Mouse (Mus musculus) ES-Bruce4 (cell line): Measurements from ENCODE around the gene Map3k12. TPM values are rescaled to one million over a fixed set of nuclear protein-coding genes. Genes with fewer than 3 reads are reported as not detected.

Experiments used
- H3K27ac ChIP-seq: 2 replicates; pipeline ENCODE4 v1.5.1; 2012; ENCODE audit warnings: low read length, inconsistent platforms; ENCODE audit not compliant: insufficient read depth
- H3K27me3 ChIP-seq: 2 replicates; pipeline ENCODE4 v1.6.1; 2012; ENCODE audit warnings: mild to moderate bottlenecking, low read length, inconsistent platforms; ENCODE audit not compliant: control insufficient read depth, poor library complexity, insufficient read depth, severe bottlenecking
- H3K36me3 ChIP-seq: 2 replicates; pipeline ENCODE4 v1.6.1; 2012; ENCODE audit warnings: inconsistent platforms, mild to moderate bottlenecking, low read length, moderate library complexity; ENCODE audit not compliant: control insufficient read depth, poor library complexity, insufficient read depth, severe bottlenecking
- H3K4me1 ChIP-seq: one replicate; pipeline ENCODE4 v1.8.1; 2011; ENCODE audit warnings: low read length; ENCODE audit not compliant: control insufficient read depth, insufficient read depth
- H3K4me3 ChIP-seq: 2 replicates; pipeline ENCODE4 v1.5.1; 2011; ENCODE audit warnings: low read depth, mild to moderate bottlenecking, low read length
- H3K9ac ChIP-seq: 2 replicates; pipeline ENCODE4 v1.6.1; 2012; ENCODE audit warnings: low read depth, mild to moderate bottlenecking, inconsistent platforms; ENCODE audit not compliant: poor library complexity, severe bottlenecking
- H3K9me3 ChIP-seq: replicated peaks from 2 replicates; pipeline ENCODE4 v1.6.1; 2012; ENCODE audit warnings: mild to moderate bottlenecking, low read length, inconsistent platforms; ENCODE audit not compliant: control insufficient read depth, poor library complexity, insufficient read depth, severe bottlenecking
- CTCF ChIP-seq: IDR thresholded peaks from one replicate; pipeline ENCODE4 v1.8.1; 2011; ENCODE audit warnings: low read depth, low read length
- EP300 ChIP-seq: IDR thresholded peaks from 2 replicates; pipeline ENCODE4 v1.6.1; 2011; ENCODE audit warnings: low read depth, low read length; ENCODE audit not compliant: insufficient read depth
- POLR2A ChIP-seq: IDR thresholded peaks from one replicate; pipeline ENCODE4 v1.8.1; 2011; ENCODE audit warnings: low read length; ENCODE audit not compliant: insufficient read depth
- polyA plus RNA-seq: library from polyadenylated mRNA; stranded (reverse); fragments of >200 nt; gene quantifications from 2 replicates; pipeline ENCODE4 v1.2.4, GENCODE M21; 2011; ENCODE audit warnings: low read depth; ENCODE audit not compliant: missing spikeins, insufficient read depth, insufficient read length

Gene Map3k12
- polyA plus RNA-seq, 1 experiment: 11.1 TPM

DNA sequence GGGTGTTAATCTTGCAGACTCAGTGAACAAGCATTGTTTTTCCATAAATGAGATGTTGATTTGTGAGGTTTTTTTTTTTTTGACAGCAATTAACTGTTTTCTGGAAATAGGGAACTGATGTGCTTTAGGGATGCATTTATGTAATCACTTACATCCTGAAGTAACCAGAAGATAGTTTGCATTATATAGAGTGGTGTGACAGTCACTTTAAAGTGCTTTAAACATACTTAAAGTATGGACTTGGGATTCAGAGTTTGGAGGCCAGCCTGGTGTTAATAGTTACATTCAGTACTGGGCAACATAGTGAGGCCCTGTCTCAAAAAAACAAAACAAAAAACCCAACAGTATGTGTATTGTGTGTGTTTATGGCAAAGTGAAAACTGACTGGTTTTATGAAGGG is 45.1 kb downstream of the Map3k12 start:
- TF ChIP-seq POLR2A (no peak), CTCF (no peak)
- Histone ChIP-seq H3K27ac (no peak overlapping the region), H3K36me3 (peaks cover 46% of the 10 kb centered on the region), H3K4me3 (peak overlapping the region; percentile 90), H3K9me3 (peaks cover 7% of the 10 kb centered on the region), H3K9ac (peak overlapping the region; percentile 96), H3K27me3 (no peaks in the 10 kb centered on the region), H3K4me1 (no peaks in the 10 kb centered on the region)

GRCm38 (mm10) chr15:102471295-102471645 is 45.6 kb downstream of the Map3k12 start:
- no peaks in the 10 kb centered on the region for H3K27me3 ChIP-seq
- H3K9ac ChIP-seq: peak overlapping the region; percentile 96
- H3K27ac ChIP-seq: no peak overlapping the region
- peak overlapping the region; percentile 90 for H3K4me3 ChIP-seq
- TF ChIP-seq EP300: no peak
- TF ChIP-seq CTCF: no peak
- TF ChIP-seq POLR2A: no peak
- peaks cover 7% of the 10 kb centered on the region for H3K9me3 ChIP-seq
- no peaks in the 10 kb centered on the region for H3K4me1 ChIP-seq
- H3K36me3 ChIP-seq: peaks cover 42% of the 10 kb centered on the region

DNA sequence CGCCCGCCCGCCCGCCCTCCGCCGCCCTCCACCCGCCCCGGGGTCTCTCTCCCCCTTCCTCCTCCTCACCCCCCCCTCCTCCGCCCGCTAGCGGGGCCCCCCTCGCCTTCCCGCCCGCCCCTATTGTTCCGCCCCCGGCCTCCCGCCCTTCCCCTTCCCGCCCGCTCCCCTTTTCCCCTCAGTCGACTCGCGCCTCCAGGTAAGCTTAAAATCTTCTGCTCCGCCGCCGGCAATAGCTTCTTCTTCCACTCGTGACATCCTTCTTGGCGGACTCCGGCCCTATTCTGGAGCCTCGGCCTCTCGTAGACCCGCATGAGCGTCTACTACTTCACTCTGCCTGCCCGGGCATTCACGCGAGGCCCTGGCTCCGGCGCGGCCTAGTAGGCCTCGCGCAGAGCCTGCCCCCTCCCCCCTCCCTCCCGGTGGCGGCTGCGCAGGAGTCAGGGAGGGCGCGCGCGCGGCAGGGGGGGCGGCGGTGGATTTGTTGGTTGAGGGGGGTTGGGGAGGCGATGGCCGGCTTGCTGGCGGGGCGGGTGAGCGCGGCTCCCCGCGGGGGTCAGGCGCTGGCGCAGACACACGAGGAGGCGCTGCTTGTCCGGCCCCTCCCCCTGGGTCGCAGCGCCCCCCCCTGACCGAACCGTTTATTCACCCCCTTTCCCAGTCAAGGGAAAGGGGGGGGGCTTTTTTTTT is 46.1 kb downstream of the Map3k12 start:
- Histone ChIP-seq H3K36me3 (peaks cover 37% of the 10 kb centered on the region), H3K27me3 (no peaks in the 10 kb centered on the region), H3K4me3 (peak overlapping the region; percentile 90), H3K9me3 (peaks cover 7% of the 10 kb centered on the region), H3K27ac (peak overlapping the region; percentile 62), H3K9ac (peak overlapping the region; percentile 96), H3K4me1 (no peaks in the 10 kb centered on the region)
- TF ChIP-seq CTCF (peak; percentile 32), EP300 (no peak), POLR2A (no peak)

GRCm38 (mm10) chr15:102470183-102470604 is 46.7 kb downstream of the Map3k12 start, which contains the start of gene Pcbp2:
Pcbp2 (plus strand) TSS chr15:102470539.
- Histone ChIP-seq H3K9ac (peak within 1 kb of the TSS; percentile 96), H3K36me3 (peaks cover 32% of the 10 kb centered on the region), H3K4me3 (peak within 1 kb of the TSS; percentile 90), H3K4me1 (no peaks in the 10 kb centered on the region), H3K9me3 (peaks cover 7% of the 10 kb centered on the region), H3K27me3 (no peaks in the 10 kb centered on the region), H3K27ac (peak within 1 kb of the TSS; percentile 62)
- TF ChIP-seq POLR2A (peak; percentile 22), CTCF (peak; percentile 73), EP300 (0 out of 2 replicates have a peak, but pooled peaks have one; percentile 38)

DNA sequence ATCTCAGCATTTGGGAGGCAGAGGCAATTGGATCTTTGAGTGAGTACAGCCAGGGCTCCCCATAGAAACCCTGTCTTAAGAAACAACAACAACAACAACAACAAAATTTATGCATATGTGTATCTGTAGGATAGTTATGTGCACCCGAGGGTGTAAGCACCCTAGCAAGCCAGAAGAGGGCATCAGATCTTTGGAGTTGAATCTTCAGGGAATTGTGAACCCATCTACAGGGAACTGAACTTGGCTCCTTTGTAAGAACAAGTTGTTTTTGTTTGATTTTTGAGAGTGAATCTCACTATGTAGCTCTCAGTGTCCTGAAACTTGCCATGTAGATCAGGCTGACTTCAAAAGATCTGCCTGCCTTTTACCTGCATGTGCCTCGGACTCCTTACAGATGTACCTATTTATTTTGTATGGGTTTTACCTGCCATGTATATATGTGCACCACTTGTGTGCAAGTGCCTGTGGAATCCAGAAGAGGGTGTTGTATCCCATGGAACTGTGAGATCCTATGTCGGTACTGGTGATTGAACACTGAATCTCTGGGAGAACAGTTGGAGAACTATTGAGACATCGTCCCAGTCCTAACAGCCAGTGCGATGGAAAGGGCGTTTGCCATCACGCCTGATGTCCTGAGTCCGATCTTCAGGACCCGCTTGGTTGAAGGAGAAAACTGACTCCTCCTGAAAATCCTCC is 48.0 kb downstream of the Map3k12 start:
- peaks cover 18% of the 10 kb centered on the region for H3K36me3 ChIP-seq
- H3K27ac ChIP-seq: no peak overlapping the region
- no peaks in the 10 kb centered on the region for H3K4me1 ChIP-seq
- H3K27me3 ChIP-seq: no peaks in the 10 kb centered on the region
- H3K4me3 ChIP-seq: no peak overlapping the region
- no peak overlapping the region for H3K9ac ChIP-seq
- H3K9me3 ChIP-seq: peaks cover 7% of the 10 kb centered on the region
- TF ChIP-seq EP300 (no peak), POLR2A (no peak), CTCF (no peak)

DNA sequence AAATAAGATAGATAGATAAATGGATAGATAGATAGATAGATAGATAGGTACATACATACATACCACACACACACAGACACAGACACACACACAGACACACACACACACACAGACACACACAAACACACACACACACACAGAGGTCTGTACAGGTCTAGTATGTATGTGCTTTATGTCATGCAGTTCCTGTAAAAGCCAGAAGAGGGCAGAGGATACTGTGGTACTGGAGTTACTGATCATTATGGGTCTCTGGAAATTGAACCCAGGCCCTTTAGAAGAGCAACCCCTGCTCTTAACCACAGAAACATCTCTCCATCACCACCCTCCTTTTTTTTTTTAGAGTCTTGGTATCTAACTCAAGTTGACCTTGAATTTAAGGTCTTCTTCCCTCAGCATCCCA is 53.2 kb downstream of the Map3k12 start:
- no peak overlapping the region for H3K4me3 ChIP-seq
- H3K27ac ChIP-seq: no peak overlapping the region
- TF ChIP-seq POLR2A (no peak), CTCF (no peak), EP300 (no peak)
- peaks cover 12% of the 10 kb centered on the region for H3K36me3 ChIP-seq
- H3K27me3 ChIP-seq: no peaks in the 10 kb centered on the region
- peaks cover 5% of the 10 kb centered on the region for H3K9me3 ChIP-seq
- H3K9ac ChIP-seq: no peak overlapping the region
- H3K4me1 ChIP-seq: peaks cover 4% of the 10 kb centered on the region
